Mouse (Mus musculus) Patski (cell line): Measurements from ENCODE around the gene Disp1. TPM values are rescaled to one million over a fixed set of nuclear protein-coding genes. Genes with fewer than 3 reads are reported as not detected.

ENCODE experiments used
- ATAC-seq: fragments of 100-300 bp; one replicate; pipeline ENCODE4 v1.8.0; 2021
- CTCF ChIA-PET: fragments of 350-600 bp; sonication (Branson Sonifier 250); formaldehyde crosslinking; loops from one replicate; lab custom pipeline; 2022; ENCODE audit warnings: inconsistent platforms; lab: Charles Lee
- POLR2A ChIA-PET: fragments of 350-600 bp; sonication (Branson Sonifier 250); formaldehyde crosslinking; loops from one replicate; lab custom pipeline; 2022; ENCODE audit warnings: antibody characterized with exemption, inconsistent platforms; lab: Charles Lee
- DNase-seq: peaks from one replicate; pipeline ENCODE4 v3.0.0-alpha.2; 2011; ENCODE audit warnings: low read depth, low spot score
- H3K27me3 ChIP-seq: fragments of 371-371 bp; one replicate; pipeline ENCODE4 v1.5.1; 2021
- CTCF ChIP-seq: fragments of 100-300 bp; IDR thresholded peaks from one replicate; pipeline ENCODE4 v1.5.1; 2021
- in situ Hi-C: fragments of 300-500 bp; cut with MboI; formaldehyde crosslinking; loops from 3 replicates; pipeline ENCODE4 v1.11.1; 2018; ENCODE audit warnings: low pct_unique_long_range_greater_than_20kb, mixed read lengths
- polyA plus RNA-seq: library from polyadenylated mRNA; unstranded; gene quantifications from one replicate; pipeline ENCODE4 v1.2.3, GENCODE M21; 2021

Gene Disp1
- polyA plus RNA-seq, 1 experiment from 2014 or later = 18.1 TPM

DNA sequence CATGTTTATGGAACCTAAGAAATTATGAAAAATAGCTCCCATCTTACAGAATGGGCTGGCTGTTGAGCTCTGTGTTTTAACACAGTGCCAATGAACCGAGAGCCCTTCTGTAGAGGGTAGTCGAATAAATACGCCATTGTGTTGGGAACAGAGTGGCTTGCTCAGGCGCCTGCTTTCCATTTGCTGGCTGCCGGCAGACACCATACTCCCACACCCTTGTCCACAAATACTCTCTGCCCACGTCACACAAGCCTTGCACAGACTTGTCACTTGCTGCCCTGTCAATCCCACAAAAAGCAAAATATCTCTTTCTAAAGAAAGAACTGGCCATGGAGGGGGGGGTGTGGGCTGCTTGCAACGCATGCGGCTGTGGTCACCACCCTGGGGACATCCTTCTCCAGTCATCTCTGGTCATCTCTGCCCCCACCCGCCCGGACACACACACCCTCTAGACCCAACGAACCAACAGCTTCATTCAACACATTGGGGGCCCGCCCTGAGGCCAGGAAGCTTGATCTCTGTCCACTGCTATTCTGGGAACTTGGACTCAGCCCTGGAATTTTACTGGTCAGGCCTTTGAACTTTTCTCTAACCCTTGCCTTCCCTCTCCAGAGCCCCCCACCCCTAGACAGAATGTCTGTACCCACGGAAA lies 178.0 kb downstream of the Disp1 start:
- in situ Hi-C loops = no loop called here
- POLR2A ChIA-PET = no interaction called here
- no peak for TF ChIP-seq CTCF
- no peak for ATAC-seq
- CTCF ChIA-PET = interaction anchor here (0.6 to 2.7 kb wide), 6 partner anchors 52 to 175 kb away, joined by 3 to 11 read pairs (median 4); no protein-coding TSS in a partner anchor
- no peaks in the 10 kb centered on the region for H3K27me3 ChIP-seq
- DNase-seq = no peak

- no peaks in the 10 kb centered on the region for H3K27me3 ChIP-seq
- TF ChIP-seq CTCF = no peak
- ATAC-seq (no peak), DNase-seq (no peak)
- ChIA-PET CTCF (interaction anchor here (4.0 kb wide), 1 partner anchor 51 kb away, joined by 47 read pairs; no protein-coding TSS in a partner anchor), POLR2A (interaction anchor here (0.9 kb wide), 1 partner anchor 192 kb away, joined by 3 read pairs; no protein-coding TSS in a partner anchor)
- in situ Hi-C loops = no loop called here
Measured at GRCm38 (mm10) chr1:183041703-183042102, 179.6 kb downstream of the Disp1 start.

GRCm38 (mm10) chr1:183040847-183041382 lies 180.4 kb downstream of the Disp1 start:
- ChIA-PET CTCF (interaction anchor here (4.0 kb wide), 1 partner anchor 50 kb away, joined by 47 read pairs; no protein-coding TSS in a partner anchor), POLR2A (no interaction called here)
- H3K27me3 ChIP-seq = no peaks in the 10 kb centered on the region
- ATAC-seq (no peak), DNase-seq (no peak)
- no peak for TF ChIP-seq CTCF
- in situ Hi-C loops = no loop called here

DNA sequence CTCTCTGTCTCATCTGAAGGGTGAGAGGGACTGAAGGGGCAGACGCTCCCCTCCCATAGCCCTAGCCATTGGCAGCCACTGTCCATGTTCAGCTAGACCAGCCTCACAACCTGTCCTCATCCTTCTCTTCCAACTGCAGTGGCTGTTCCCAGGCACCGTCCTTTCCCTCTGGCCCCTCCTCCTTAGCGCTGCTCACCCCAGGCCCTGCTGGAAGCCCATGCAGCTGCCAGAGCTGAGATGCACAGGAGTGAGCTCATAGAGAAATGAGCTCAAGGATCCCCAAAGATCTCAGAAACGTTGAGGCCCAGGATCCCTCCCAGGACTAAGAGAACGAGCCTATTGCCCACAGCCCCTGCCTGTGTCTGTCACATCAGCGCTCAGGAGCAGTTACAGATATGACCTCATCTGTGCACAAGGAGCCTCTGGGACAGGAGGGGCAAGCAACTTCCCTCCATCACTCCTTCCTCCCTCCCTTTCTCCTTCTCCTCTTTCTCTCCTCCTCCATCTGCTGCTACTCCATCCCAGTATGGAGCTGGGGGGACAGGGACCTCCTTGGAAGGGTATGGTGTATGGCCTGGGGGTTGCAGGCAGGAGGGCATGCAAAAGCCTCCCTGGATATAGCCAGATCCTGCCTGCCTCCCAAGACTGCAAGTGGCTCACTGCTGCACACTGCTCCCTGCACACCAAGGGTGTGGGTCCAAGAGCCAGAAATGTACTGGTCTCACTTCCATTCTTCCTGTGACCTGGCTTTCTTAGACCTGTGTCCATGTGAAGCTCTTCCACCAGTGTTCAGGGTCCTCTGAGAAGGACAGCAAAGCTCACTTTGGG lies 181.2 kb downstream of the Disp1 start:
- CTCF ChIA-PET = interaction anchor here (1.5 to 4.0 kb wide), 4 partner anchors 50 to 189 kb away, joined by 3 to 47 read pairs (median 4); no protein-coding TSS in a partner anchor
- DNase-seq = no peak
- no peak for ATAC-seq
- in situ Hi-C loops = no loop called here
- H3K27me3 ChIP-seq = no peaks in the 10 kb centered on the region
- POLR2A ChIA-PET = interaction anchor here (0.6 to 1.2 kb wide), 2 partner anchors 127 to 134 kb away, joined by 3 read pairs; no protein-coding TSS in a partner anchor
- TF ChIP-seq CTCF = no peak

DNA sequence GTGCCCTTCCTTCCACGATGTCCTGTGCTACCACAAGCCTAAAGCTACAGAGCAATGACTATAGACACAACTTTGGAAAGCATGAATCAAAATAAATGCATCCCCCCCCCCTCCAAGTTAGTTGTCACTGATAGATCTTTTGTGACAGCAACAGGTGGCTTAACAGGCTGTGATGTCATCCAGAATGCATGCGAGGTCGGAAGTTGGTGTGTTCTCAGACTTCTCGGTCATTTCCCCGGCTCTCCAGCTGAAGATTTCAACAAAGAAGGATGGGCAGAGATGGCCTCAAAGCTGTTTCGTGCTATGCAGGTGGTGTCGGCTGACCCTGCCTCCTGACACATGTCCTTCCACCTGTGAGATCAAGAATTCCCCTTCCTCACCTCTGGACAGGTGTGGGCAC lies 181.9 kb downstream of the Disp1 start:
- DNase-seq = no peak
- TF ChIP-seq CTCF = no peak
- in situ Hi-C loops = no loop called here
- no peak for ATAC-seq
- ChIA-PET CTCF (interaction anchor here (1.5 to 4.0 kb wide), 5 partner anchors 49 to 234 kb away, joined by 3 to 47 read pairs (median 4); no protein-coding TSS in a partner anchor), POLR2A (interaction anchor here (1.2 kb wide), 1 partner anchor 135 kb away, joined by 3 read pairs; no protein-coding TSS in a partner anchor)
- no peaks in the 10 kb centered on the region for H3K27me3 ChIP-seq

Other genes starting within 250 kb of the Disp1 start
- 46.9 TPM for gene Aida, start 75.1 kb upstream of the Disp1 start, polyA plus RNA-seq
- 58.9 TPM for gene Brox, start 75.7 kb upstream of the Disp1 start, polyA plus RNA-seq
- gene Mia3, start 148.0 kb upstream of the Disp1 start, polyA plus RNA-seq = 192 TPM
- gene Taf1a, start 167.5 kb upstream of the Disp1 start, polyA plus RNA-seq = 46.9 TPM
- 4.3 TPM for gene Hhipl2, start 196.7 kb upstream of the Disp1 start, polyA plus RNA-seq